Mouse (Mus musculus) liver, embryonic 15.5 days (tissue): ENCODE results near the gene Plk2. TPM values are rescaled to one million over a fixed set of nuclear protein-coding genes. Genes with fewer than 3 reads are reported as not detected.
"Not testable (repeated sequence)": the region's sequence is repeated elsewhere in the genome, so short reads cannot be mapped to it uniquely, and the experiment has no call there.

Experiments
- ATAC-seq: fragments of 200-750 bp; cut with Nextera tagmentation; 2 replicates; pipeline ENCODE4 v1.8.0; 2017; ENCODE audit warnings: moderate number of reproducible peaks, mild to moderate bottlenecking, moderate library complexity; ENCODE audit not compliant: insufficient read depth
- H3K27ac ChIP-seq: fragments of 300-500 bp; sonication (generic); replicated peaks from 2 replicates; pipeline ENCODE4 v1.5.1; 2015; ENCODE audit warnings: mild to moderate bottlenecking, inconsistent platforms
- H3K27me3 ChIP-seq: fragments of 300-500 bp; sonication (generic); 2 replicates; pipeline ENCODE4 v1.6.1; 2015; ENCODE audit warnings: mild to moderate bottlenecking, inconsistent platforms
- H3K36me3 ChIP-seq: fragments of 300-500 bp; sonication (generic); replicated peaks from 2 replicates; pipeline ENCODE4 v1.6.1; 2015; ENCODE audit warnings: moderate library complexity, mild to moderate bottlenecking, inconsistent platforms
- H3K4me1 ChIP-seq: fragments of 300-500 bp; sonication (generic); replicated peaks from 2 replicates; pipeline ENCODE4 v1.6.1; 2015; ENCODE audit warnings: inconsistent platforms
- H3K4me2 ChIP-seq: fragments of 300-500 bp; sonication (generic); 2 replicates; pipeline ENCODE4 v1.6.1; 2015; ENCODE audit warnings: moderate library complexity, mild to moderate bottlenecking, inconsistent platforms
- H3K4me3 ChIP-seq: fragments of 300-500 bp; sonication (generic); replicated peaks from 2 replicates; pipeline ENCODE4 v1.5.1; 2015; ENCODE audit warnings: mild to moderate bottlenecking, inconsistent platforms
- H3K9ac ChIP-seq: fragments of 300-500 bp; sonication (generic); 2 replicates; pipeline ENCODE4 v1.6.1; 2015; ENCODE audit warnings: moderate library complexity, mild to moderate bottlenecking, inconsistent platforms
- H3K9me3 ChIP-seq: fragments of 300-500 bp; sonication (generic); replicated peaks from 2 replicates; pipeline ENCODE4 v1.6.1; 2016; ENCODE audit warnings: inconsistent platforms
- WGBS: fragments of 180-500 bp; shearing (Covaris S2); methylation state at CpG from one replicate; pipeline ENCODE4 v1.1.7; 2015; ENCODE audit warnings: mixed read lengths; ENCODE audit not compliant: insufficient replicate concordance; 5-methylcytosine and 5-hydroxymethylcytosine counted together
- polyA plus RNA-seq: library from polyadenylated mRNA; unstranded; fragments of >200 nt; fragmentation: Nextera tagmentation; extraction: Ambion mirVana; gene quantifications from 2 replicates; pipeline ENCODE4 v1.2.1, GENCODE M21; 2015

Plk2 gene
- polyA plus RNA-seq, 1 experiment from 2014 or later = 8.2 TPM

- Histone ChIP-seq H3K27ac (no peak overlapping the region), H3K9me3 (no peaks in the 10 kb centered on the region), H3K27me3 (peaks cover 45% of the 10 kb centered on the region), H3K36me3 (no peaks in the 10 kb centered on the region), H3K4me1 (peaks cover 12% of the 10 kb centered on the region), H3K9ac (no peak overlapping the region), H3K4me2 (no peak overlapping the region), H3K4me3 (no peak overlapping the region)
- WGBS = 15% methylated on average over 8 of the region's 8 CpGs
- no peak for ATAC-seq
These were observed 2.6 kb upstream of the Plk2 start for GRCm38 (mm10) chr13:110392210-110392609.

- Histone ChIP-seq H3K4me3 (no peak overlapping the region), H3K27ac (no peak overlapping the region), H3K9me3 (no peaks in the 10 kb centered on the region), H3K4me1 (peaks cover 12% of the 10 kb centered on the region), H3K36me3 (no peaks in the 10 kb centered on the region), H3K4me2 (no peak overlapping the region), H3K9ac (no peak overlapping the region), H3K27me3 (peaks cover 48% of the 10 kb centered on the region)
- 35% methylated on average over 3 of the region's 3 CpGs for WGBS
- ATAC-seq = no peak
These were observed 2.2 kb upstream of the Plk2 start for GRCm38 (mm10) chr13:110392631-110393030.

GRCm38 (mm10) chr13:110395179-110395794 lies 441 bp downstream of the Plk2 start:
- ATAC-seq = peak; percentile 17; the same call in 1 of the 2 replicates
- no peak overlapping the region for H3K27ac ChIP-seq
- peaks cover 50% of the 10 kb centered on the region for H3K27me3 ChIP-seq

DNA sequence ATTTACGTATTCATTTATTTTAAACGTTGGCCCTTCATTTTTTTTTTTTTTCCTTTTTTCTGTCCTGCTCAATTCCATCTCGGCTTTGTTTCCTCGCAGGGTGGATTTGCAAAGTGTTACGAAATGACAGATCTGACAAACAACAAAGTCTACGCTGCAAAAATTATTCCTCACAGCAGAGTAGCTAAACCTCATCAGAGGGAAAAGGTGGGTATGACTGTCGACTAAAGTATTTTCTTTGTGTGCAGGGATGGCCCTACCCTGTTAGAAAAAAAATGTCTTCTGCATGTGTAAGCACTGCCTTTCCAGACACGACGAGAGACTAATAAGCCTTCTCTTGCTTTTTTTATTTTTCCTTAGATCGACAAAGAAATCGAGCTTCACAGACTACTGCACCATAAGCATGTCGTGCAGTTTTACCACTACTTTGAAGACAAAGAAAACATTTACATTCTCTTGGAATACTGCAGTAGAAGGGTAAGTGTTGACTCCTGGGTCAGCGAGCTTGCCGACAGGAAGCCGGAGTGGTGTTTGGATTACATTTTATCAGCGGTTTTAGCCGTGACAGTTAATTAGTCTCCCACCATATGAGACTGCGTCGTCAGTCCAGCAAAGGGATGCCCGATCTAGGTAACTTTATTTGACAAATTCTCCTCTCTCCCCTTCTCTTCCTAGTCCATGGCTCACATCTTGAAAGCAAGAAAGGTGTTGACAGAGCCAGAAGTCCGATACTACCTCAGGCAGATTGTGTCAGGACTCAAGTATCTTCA lies 1.3 kb downstream of the Plk2 start:
- Histone ChIP-seq H3K4me1 (peaks cover 12% of the 10 kb centered on the region), H3K36me3 (peaks cover 12% of the 10 kb centered on the region), H3K27me3 (peaks cover 50% of the 10 kb centered on the region), H3K27ac (no peak overlapping the region), H3K9me3 (no peaks in the 10 kb centered on the region), H3K9ac (no peak overlapping the region), H3K4me3 (peak overlapping the region; percentile 59), H3K4me2 (peak overlapping the region; percentile 84)
- WGBS = 8% methylated on average over 21 of the region's 21 CpGs
- ATAC-seq = no peak

More at GRCm38 (mm10) chr13:110395179-110395794, 441 bp downstream of the Plk2 start:
- Histone ChIP-seq H3K9ac (peak overlapping the region; percentile 39), H3K36me3 (peaks cover 10% of the 10 kb centered on the region), H3K9me3 (no peaks in the 10 kb centered on the region), H3K4me1 (peaks cover 12% of the 10 kb centered on the region), H3K4me2 (peak overlapping the region; percentile 84), H3K4me3 (peak overlapping the region; percentile 59)
- WGBS = 1% methylated on average over 41 of the region's 41 CpGs

- ATAC-seq = no peak
- H3K4me2 ChIP-seq = no peak overlapping the region
These were observed 2.9 kb downstream of the Plk2 start for GRCm38 (mm10) chr13:110397750-110398149.

GRCm38 (mm10) chr13:110398513-110399270 lies 3.8 kb downstream of the Plk2 start:
- 57% methylated on average over 24 of the region's 24 CpGs for WGBS
- no peak for ATAC-seq
- H3K36me3 ChIP-seq = peaks cover 12% of the 10 kb centered on the region
- no peak overlapping the region for H3K4me2 ChIP-seq
- no peaks in the 10 kb centered on the region for H3K9me3 ChIP-seq
- peaks cover 39% of the 10 kb centered on the region for H3K27me3 ChIP-seq
- H3K9ac ChIP-seq = no peak overlapping the region
- H3K4me1 ChIP-seq = peaks cover 12% of the 10 kb centered on the region
- no peak overlapping the region for H3K4me3 ChIP-seq
- H3K27ac ChIP-seq = no peak overlapping the region

More at GRCm38 (mm10) chr13:110397750-110398149, 2.9 kb downstream of the Plk2 start:
- no peak overlapping the region for H3K4me3 ChIP-seq
- H3K9ac ChIP-seq = no peak overlapping the region
- 69% methylated on average over 8 of the region's 8 CpGs for WGBS
- H3K9me3 ChIP-seq = no peaks in the 10 kb centered on the region
- peaks cover 12% of the 10 kb centered on the region for H3K36me3 ChIP-seq
- peaks cover 47% of the 10 kb centered on the region for H3K27me3 ChIP-seq
- H3K27ac ChIP-seq = no peak overlapping the region
- H3K4me1 ChIP-seq = peaks cover 12% of the 10 kb centered on the region

- 51% methylated on average over 3 of the region's 3 CpGs for whole genome bisulfite sequencing
- no peak overlapping the region for H3K4me3 ChIP-seq
These were observed 6.6 kb downstream of the Plk2 start for GRCm38 (mm10) chr13:110401443-110401842.

GRCm38 (mm10) chr13:110401877-110402276 lies 7.0 kb downstream of the Plk2 start:
- ATAC-seq = no peak
- Histone ChIP-seq H3K27ac (no peak overlapping the region), H3K27me3 (peaks cover 7% of the 10 kb centered on the region), H3K4me1 (no peaks in the 10 kb centered on the region), H3K36me3 (peaks cover 12% of the 10 kb centered on the region), H3K9me3 (no peaks in the 10 kb centered on the region), H3K4me3 (no peak overlapping the region), H3K4me2 (no peak overlapping the region), H3K9ac (no peak overlapping the region)
- WGBS = 61% methylated on average over 2 of the region's 2 CpGs

More at GRCm38 (mm10) chr13:110401443-110401842, 6.6 kb downstream of the Plk2 start:
- Histone ChIP-seq H3K36me3 (peaks cover 12% of the 10 kb centered on the region), H3K4me1 (no peaks in the 10 kb centered on the region), H3K9ac (no peak overlapping the region), H3K27me3 (peaks cover 11% of the 10 kb centered on the region), H3K27ac (no peak overlapping the region), H3K4me2 (no peak overlapping the region), H3K9me3 (no peaks in the 10 kb centered on the region)
- ATAC-seq = no peak

- no peak for ATAC-seq
- Histone ChIP-seq H3K4me3 (no peak overlapping the region), H3K4me1 (no peaks in the 10 kb centered on the region), H3K9ac (no peak overlapping the region), H3K4me2 (no peak overlapping the region), H3K27ac (no peak overlapping the region), H3K9me3 (no peaks in the 10 kb centered on the region), H3K27me3 (no peaks in the 10 kb centered on the region), H3K36me3 (peaks cover 12% of the 10 kb centered on the region; the same call in 1 of the 2 replicates)
- 53% methylated on average over 8 of the region's 8 CpGs for WGBS
These were observed 9.2 kb downstream of the Plk2 start for GRCm38 (mm10) chr13:110404059-110404458.

- H3K9me3 ChIP-seq, H3K4me2 ChIP-seq, ATAC-seq, H3K27me3 ChIP-seq, H3K36me3 ChIP-seq, H3K4me1 ChIP-seq, H3K4me3 ChIP-seq, H3K9ac ChIP-seq, H3K27ac ChIP-seq: not testable (repeated sequence)
- 69% methylated on average over 5 of the region's 5 CpGs for WGBS
These were observed 9.8 kb downstream of the Plk2 start for GRCm38 (mm10) chr13:110404686-110405085.

- no peaks in the 10 kb centered on the region for H3K9me3 ChIP-seq
- H3K4me3 ChIP-seq = no peak overlapping the region
- ATAC-seq = no peak
- WGBS = 60% methylated on average over 5 of the region's 5 CpGs
- no peak overlapping the region for H3K27ac ChIP-seq
- no peaks in the 10 kb centered on the region for H3K27me3 ChIP-seq
- H3K36me3 ChIP-seq = no peaks in the 10 kb centered on the region
- H3K4me2 ChIP-seq = no peak overlapping the region
- no peaks in the 10 kb centered on the region for H3K4me1 ChIP-seq
- no peak overlapping the region for H3K9ac ChIP-seq
These were observed 11.3 kb downstream of the Plk2 start for GRCm38 (mm10) chr13:110406152-110406551.
